Mouse (Mus musculus): Measurements from ENCODE around the gene Nedd9. TPM values are rescaled to one million over a fixed set of nuclear protein-coding genes. Genes with fewer than 3 reads are reported as not detected.

The Nedd9 gene
- polyA plus RNA-seq, 1 experiment from 2014 or later, result 23.8 TPM

GRCm38 (mm10) chr13:41489705-41490275, 2.6 kb upstream of the Nedd9 start:
- Histone ChIP-seq H3K9ac (no peak overlapping the region), H3K27me3 (replicated peaks) (no peaks in the 10 kb centered on the region), H3K27ac (no peak overlapping the region), H3K36me3 (no peaks in the 10 kb centered on the region), H3K4me1 (no peaks in the 10 kb centered on the region), H3K4me3 (replicated peaks) (no peak overlapping the region), H3K9me3 (no peaks in the 10 kb centered on the region), H3K4me2 (no peak overlapping the region)
- ATAC-seq (ENCODE audit: insufficient read depth, low FRiP score, low read depth), result no peak
- 35% methylated on average over 9 of the region's 9 CpGs for WGBS

- no peak for ATAC-seq (ENCODE audit: insufficient read depth, low FRiP score, low read depth)
- Histone ChIP-seq H3K9ac (no peak overlapping the region), H3K36me3 (no peaks in the 10 kb centered on the region)
These were observed 214 bp upstream of the Nedd9 start for GRCm38 (mm10) chr13:41487409-41487743.

DNA sequence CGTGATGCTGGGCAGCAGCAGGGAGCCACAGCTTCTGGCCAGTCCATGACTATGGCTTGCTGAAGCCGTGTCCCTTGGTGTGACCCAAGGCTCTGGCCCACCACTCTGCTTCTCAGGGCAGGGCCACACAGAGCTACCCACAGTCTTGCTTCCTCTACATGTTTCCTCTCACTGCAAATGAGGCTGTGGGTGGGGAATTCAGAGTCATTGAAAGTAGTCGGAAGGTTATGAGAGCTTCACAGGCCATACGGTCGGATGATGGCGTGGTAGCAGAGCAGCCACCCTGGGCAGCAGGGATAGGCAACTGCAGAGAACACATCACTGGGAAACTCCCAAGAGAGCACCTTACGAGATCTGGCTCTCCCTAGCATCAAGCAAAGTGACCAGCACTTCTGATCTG, 3.2 kb downstream of the Nedd9 start:
- Histone ChIP-seq H3K36me3 (no peaks in the 10 kb centered on the region), H3K4me3 (replicated peaks) (no peak overlapping the region), H3K27ac (no peak overlapping the region), H3K4me2 (no peak overlapping the region), H3K27me3 (replicated peaks) (no peaks in the 10 kb centered on the region), H3K9ac (no peak overlapping the region), H3K9me3 (no peaks in the 10 kb centered on the region), H3K4me1 (no peaks in the 10 kb centered on the region)
- ATAC-seq (ENCODE audit: insufficient read depth, low FRiP score, low read depth), result no peak
- WGBS, result 86% methylated on average over 7 of the region's 7 CpGs

More at GRCm38 (mm10) chr13:41487409-41487743, 214 bp upstream of the Nedd9 start:
- H3K4me2 ChIP-seq, result no peak overlapping the region
- H3K4me3 ChIP-seq (replicated peaks), result no peak overlapping the region
- 70% methylated on average over 2 of the region's 2 CpGs for WGBS
- H3K4me1 ChIP-seq, result no peaks in the 10 kb centered on the region
- no peaks in the 10 kb centered on the region for H3K9me3 ChIP-seq
- no peaks in the 10 kb centered on the region for H3K27me3 ChIP-seq (replicated peaks)
- H3K27ac ChIP-seq, result no peak overlapping the region

DNA sequence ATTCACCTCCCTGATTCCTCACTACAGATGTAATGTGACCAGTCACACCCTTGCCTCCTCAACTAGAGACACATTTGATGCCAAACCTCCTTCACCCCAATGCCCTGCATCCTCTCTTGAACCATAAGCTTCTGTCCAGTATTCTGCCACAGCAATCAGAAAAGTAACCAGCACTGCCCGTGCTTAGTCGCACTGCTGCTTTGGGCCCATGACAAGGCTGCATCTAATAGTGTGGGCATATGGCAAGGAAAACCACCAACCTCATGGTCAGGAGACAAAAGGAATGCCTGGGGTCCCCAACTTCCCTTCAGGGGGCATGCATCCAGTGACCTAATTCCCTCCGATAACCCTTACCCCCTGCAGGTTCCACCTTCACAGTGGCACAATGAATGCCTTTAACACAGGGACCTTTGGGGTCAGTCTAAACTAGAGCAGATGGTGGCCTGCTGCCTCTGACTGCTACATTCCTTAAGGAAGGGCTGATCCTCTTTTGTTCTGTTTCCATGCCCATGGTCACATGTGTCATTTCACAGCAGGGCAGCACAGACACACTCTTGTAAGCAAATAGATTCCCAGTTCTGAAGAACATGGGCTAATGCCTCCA, 4.7 kb downstream of the Nedd9 start:
- H3K36me3 ChIP-seq, result no peaks in the 10 kb centered on the region
- no peaks in the 10 kb centered on the region for H3K9me3 ChIP-seq
- no peak for ATAC-seq (ENCODE audit: insufficient read depth, low FRiP score, low read depth)
- no peak overlapping the region for H3K27ac ChIP-seq
- no peak overlapping the region for H3K4me2 ChIP-seq
- H3K4me1 ChIP-seq, result no peaks in the 10 kb centered on the region
- no peak overlapping the region for H3K4me3 ChIP-seq (replicated peaks)
- H3K27me3 ChIP-seq (replicated peaks), result no peaks in the 10 kb centered on the region
- H3K9ac ChIP-seq, result no peak overlapping the region
- WGBS, result 86% methylated on average over 3 of the region's 3 CpGs

DNA sequence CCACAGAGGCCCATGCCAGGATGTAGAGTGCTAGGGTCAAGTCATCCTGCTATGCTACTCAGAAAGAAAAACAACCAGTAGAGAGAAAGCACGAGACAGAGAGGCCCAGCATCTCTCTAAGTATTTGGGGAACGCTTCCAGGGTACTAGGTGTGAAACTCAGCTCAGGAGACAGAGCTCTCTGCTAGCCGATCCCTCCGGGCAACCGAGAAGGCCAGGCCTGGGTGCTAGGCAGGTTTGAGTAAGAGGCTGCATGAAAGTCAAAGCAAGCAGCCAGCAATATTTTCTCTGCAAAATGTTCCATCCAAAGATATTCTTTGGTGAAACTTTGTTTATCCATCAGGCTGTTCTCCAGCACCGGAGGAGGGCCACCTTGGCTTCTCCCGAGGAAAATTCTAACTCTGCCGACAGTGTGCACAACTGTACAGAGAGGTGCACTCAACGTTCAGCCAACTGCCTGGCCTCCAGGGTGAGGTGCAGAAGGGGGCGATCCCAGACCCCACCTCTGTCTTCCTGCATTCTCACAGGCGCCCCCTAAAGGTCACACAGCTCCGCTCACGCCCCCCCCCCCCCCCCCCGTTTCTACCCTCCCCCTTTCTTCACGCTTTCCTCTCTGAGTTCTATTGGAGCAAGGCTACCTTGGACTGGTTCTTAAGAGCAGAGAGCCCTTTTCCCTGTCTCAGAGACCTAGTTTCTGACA, 7.3 kb downstream of the Nedd9 start:
- H3K9ac ChIP-seq, result no peak overlapping the region
- no peak overlapping the region for H3K4me2 ChIP-seq
- WGBS, result 56% methylated on average over 15 of the region's 15 CpGs
- no peak overlapping the region for H3K4me3 ChIP-seq (replicated peaks)
- H3K36me3 ChIP-seq, result no peaks in the 10 kb centered on the region
- no peaks in the 10 kb centered on the region for H3K9me3 ChIP-seq
- H3K4me1 ChIP-seq, result no peaks in the 10 kb centered on the region
- no peak for ATAC-seq (ENCODE audit: insufficient read depth, low FRiP score, low read depth)
- H3K27me3 ChIP-seq (replicated peaks), result no peaks in the 10 kb centered on the region
- H3K27ac ChIP-seq, result no peak overlapping the region

DNA sequence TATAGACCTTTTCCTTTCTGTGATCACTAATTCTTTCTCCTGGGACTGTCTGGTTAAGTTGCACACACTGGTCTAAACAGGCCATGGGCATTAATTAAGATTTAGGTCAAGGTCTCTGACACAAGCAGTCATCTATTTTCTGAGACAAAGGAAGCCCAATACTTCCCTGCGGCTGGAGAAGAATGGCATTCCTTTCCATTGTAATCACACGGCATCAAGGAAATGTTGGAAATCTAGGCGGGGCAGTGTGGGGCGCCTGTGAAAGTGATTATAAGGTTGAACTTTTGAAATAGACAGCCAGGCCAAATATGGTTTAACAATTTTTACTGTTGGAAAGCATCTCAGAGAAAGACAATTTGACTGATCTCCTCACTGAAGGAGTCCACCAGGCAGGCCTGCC, 10.9 kb downstream of the Nedd9 start:
- ATAC-seq (ENCODE audit: insufficient read depth, low FRiP score, low read depth), result no peak

DNA sequence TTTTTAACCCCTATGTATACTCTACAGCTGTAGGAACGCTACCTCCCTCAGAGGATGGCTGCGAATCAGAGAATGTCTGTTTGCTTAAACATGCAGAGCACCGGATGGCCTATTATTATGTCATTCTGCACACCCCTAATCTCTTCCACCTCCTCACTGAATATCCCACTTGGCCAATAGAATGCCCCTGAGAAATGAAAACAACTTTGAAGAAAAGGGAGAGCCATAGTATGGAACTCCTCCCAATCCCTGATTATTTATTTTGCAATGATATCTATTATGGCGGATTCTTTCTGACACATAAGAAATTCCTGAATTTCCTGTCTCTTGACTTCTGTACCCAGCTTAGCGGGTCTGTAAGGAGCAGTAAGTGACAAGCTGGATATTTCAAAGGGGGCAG, 12.8 kb downstream of the Nedd9 start:
- H3K36me3 ChIP-seq, result no peaks in the 10 kb centered on the region
- no peak overlapping the region for H3K4me2 ChIP-seq
- H3K9me3 ChIP-seq, result no peaks in the 10 kb centered on the region
- H3K27me3 ChIP-seq (replicated peaks), result no peaks in the 10 kb centered on the region
- no peak overlapping the region for H3K4me3 ChIP-seq (replicated peaks)
- no peaks in the 10 kb centered on the region for H3K4me1 ChIP-seq
- 70% methylated on average over 5 of the region's 5 CpGs for WGBS
- no peak for ATAC-seq (ENCODE audit: insufficient read depth, low FRiP score, low read depth)
- H3K27ac ChIP-seq, result no peak overlapping the region
- no peak overlapping the region for H3K9ac ChIP-seq

More for the DNA sequence above, 10.9 kb downstream of the Nedd9 start:
- H3K36me3 ChIP-seq, result no peaks in the 10 kb centered on the region
- no peak overlapping the region for H3K4me2 ChIP-seq
- no peak overlapping the region for H3K4me3 ChIP-seq (replicated peaks)
- no peak overlapping the region for H3K27ac ChIP-seq
- H3K9me3 ChIP-seq, result no peaks in the 10 kb centered on the region
- no peaks in the 10 kb centered on the region for H3K27me3 ChIP-seq (replicated peaks)
- 58% methylated on average over 4 of the region's 4 CpGs for WGBS
- no peaks in the 10 kb centered on the region for H3K4me1 ChIP-seq
- H3K9ac ChIP-seq, result no peak overlapping the region

DNA sequence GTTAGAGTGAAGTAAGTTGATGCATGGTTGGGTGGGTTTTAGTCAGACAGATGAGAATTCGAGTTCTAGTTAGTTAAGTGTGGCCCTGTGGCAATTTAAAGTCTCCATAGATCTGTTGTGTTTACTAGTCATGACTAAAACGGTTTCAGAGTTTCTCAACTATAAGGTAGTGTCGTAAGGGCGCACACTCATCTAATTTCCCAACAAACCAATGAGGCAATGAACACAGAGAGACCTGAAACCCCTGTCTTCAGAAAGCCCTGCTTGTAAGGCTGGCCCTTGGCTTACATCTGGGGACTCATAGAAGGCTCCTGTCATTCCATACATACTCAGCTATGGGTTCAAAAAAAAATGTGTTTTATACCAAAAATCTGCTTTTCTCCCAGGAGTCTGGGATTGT, 13.7 kb downstream of the Nedd9 start:
- Histone ChIP-seq H3K27ac (no peak overlapping the region), H3K36me3 (no peaks in the 10 kb centered on the region), H3K4me2 (no peak overlapping the region), H3K4me3 (replicated peaks) (no peak overlapping the region), H3K9ac (no peak overlapping the region), H3K9me3 (no peaks in the 10 kb centered on the region), H3K4me1 (no peaks in the 10 kb centered on the region), H3K27me3 (replicated peaks) (no peaks in the 10 kb centered on the region)
- 81% methylated on average over 4 of the region's 4 CpGs for WGBS
- ATAC-seq (ENCODE audit: insufficient read depth, low FRiP score, low read depth), result no peak

DNA sequence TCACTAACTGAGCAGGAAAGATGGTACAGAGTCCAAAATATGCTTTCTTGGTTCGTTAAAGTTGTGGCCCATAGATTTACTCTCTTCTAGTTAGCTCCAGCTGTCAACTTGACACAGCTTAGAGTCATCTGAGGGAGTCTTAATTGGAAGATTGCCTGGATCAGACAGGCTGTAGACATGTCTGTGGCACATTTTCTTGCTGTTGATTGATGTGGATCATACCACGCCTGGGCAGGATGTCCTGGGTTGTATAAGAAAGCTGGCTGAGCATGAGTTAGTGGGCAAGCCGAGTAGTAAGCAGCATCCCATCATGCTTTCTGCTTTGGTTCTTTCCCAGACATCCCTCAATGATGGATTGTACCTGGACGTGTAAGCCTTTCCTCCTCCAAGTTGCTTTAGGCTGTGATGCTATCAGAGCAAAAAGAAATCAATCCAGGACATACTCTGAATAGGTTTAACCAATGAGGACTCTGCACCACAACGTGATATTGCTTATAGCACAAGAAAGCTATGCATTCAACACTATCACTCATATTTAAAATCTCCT, 14.2 kb downstream of the Nedd9 start:
- no peak overlapping the region for H3K27ac ChIP-seq
- H3K36me3 ChIP-seq, result no peaks in the 10 kb centered on the region
- no peak overlapping the region for H3K4me3 ChIP-seq (replicated peaks)
- H3K9me3 ChIP-seq, result no peaks in the 10 kb centered on the region
- WGBS, result 58% methylated on average over 5 of the region's 5 CpGs
- ATAC-seq (ENCODE audit: insufficient read depth, low FRiP score, low read depth), result no peak
- H3K4me2 ChIP-seq, result no peak overlapping the region
- no peaks in the 10 kb centered on the region for H3K27me3 ChIP-seq (replicated peaks)
- H3K9ac ChIP-seq, result no peak overlapping the region
- H3K4me1 ChIP-seq, result no peaks in the 10 kb centered on the region

DNA sequence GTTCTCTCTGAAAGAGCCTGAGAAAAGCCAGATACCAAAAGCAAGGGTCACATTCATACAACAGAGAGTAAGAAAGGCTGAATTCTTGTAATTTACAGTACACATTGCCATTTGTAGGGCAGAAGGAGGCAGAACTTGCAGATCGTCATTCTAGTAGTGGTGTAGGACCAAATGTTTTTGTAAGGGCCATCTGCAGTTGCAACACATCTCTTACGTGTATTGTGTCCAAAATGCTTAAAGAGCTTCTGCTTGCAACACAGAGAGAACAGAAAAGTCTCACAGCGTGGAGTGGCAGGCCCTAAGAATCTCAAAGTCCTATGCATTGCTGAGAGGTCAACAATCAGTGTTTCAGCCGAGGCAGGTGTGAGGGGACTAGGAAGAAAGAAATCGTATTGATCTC, 18.9 kb downstream of the Nedd9 start:
- Histone ChIP-seq H3K4me2 (no peak overlapping the region), H3K9me3 (no peaks in the 10 kb centered on the region), H3K9ac (no peak overlapping the region), H3K27me3 (replicated peaks) (no peaks in the 10 kb centered on the region), H3K36me3 (no peaks in the 10 kb centered on the region), H3K4me1 (no peaks in the 10 kb centered on the region), H3K27ac (no peak overlapping the region), H3K4me3 (replicated peaks) (no peak overlapping the region)
- 60% methylated on average over 5 of the region's 5 CpGs for WGBS
- no peak for ATAC-seq (ENCODE audit: insufficient read depth, low FRiP score, low read depth)

GRCm38 (mm10) chr13:41467036-41467435, 20.1 kb downstream of the Nedd9 start:
- no peak overlapping the region for H3K4me3 ChIP-seq (replicated peaks)
- H3K9me3 ChIP-seq, result no peaks in the 10 kb centered on the region
- no peaks in the 10 kb centered on the region for H3K36me3 ChIP-seq
- no peak overlapping the region for H3K9ac ChIP-seq
- WGBS, result 53% methylated on average over 2 of the region's 2 CpGs
- no peak overlapping the region for H3K4me2 ChIP-seq
- peak overlapping the region; percentile 16; the same call in 1 of the 2 replicates for H3K27ac ChIP-seq
- no peaks in the 10 kb centered on the region for H3K27me3 ChIP-seq (replicated peaks)
- H3K4me1 ChIP-seq, result no peaks in the 10 kb centered on the region
- no peak for ATAC-seq (ENCODE audit: insufficient read depth, low FRiP score, low read depth)

- WGBS, result 80% methylated on average over 4 of the region's 4 CpGs
These were observed 20.5 kb downstream of the Nedd9 start for GRCm38 (mm10) chr13:41466616-41467015.

More at GRCm38 (mm10) chr13:41466616-41467015, 20.5 kb downstream of the Nedd9 start:
- no peaks in the 10 kb centered on the region for H3K27me3 ChIP-seq (replicated peaks)
- no peaks in the 10 kb centered on the region for H3K36me3 ChIP-seq
- H3K9me3 ChIP-seq, result no peaks in the 10 kb centered on the region
- H3K4me2 ChIP-seq, result no peak overlapping the region
- ATAC-seq (ENCODE audit: insufficient read depth, low FRiP score, low read depth), result no peak
- peak overlapping the region; percentile 16; the same call in 1 of the 2 replicates for H3K27ac ChIP-seq
- no peaks in the 10 kb centered on the region for H3K4me1 ChIP-seq
- H3K4me3 ChIP-seq (replicated peaks), result no peak overlapping the region
- H3K9ac ChIP-seq, result no peak overlapping the region

Data from stomach, embryonic 15.5 days (tissue).